Comparison of ENCODE assay signal across 17 mouse cellular contexts in the genomic region with DNA sequence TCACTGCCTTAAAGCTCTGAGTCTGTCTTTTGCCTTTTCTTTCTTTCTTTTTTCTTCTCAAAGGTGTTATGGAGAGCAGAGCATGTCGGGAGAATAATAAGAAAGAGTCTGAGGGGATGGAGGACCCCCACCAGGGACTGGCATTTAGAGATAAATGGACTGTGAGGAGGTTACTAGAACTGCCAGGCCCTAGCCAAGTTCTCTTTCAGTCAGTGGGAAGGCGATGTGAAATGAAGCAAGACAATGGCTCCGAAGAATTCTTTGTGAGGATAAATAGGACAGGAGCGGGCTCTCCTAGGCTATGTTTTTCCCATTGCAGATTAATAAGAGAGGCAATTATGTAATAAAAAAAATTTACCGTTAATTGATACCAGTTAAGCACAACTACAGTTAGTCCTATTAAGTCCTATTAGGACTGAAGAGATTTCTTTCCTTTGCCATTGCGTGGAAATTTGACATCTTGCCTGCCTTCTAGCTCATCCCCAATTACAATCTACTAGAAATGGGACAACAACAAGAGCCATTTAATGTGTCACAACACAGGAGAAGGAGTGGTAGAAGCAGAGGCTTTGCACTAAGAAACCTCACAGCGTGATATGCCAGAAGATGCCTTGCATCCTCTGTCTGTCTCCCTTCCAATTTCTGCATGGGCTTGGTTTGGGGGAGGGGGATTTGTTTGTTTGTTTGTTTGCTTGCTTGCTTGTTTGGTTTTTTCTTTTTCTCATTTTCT.
A peak's percentile ranks its signal among the peaks of the same experiment; 100 is the strongest.
DNase-seq lines count a peak whose midpoint lies in the region; ATAC-seq lines count a peak whose summit lies in the region.
"Had no signal": no experiment of that assay in that cellular context is flagged by ENCODE, and none has a peak within 500 bp of the region (broad histone marks: within the 10 kb centered on the region; RNA-seq: fewer than 3 reads in every experiment).

No protein-coding gene starts in this region.

- no peaks in the 10 kb centered on the region for H3K9me3 ChIP-seq in forebrain, embryonic 15.5 days
- H3K9me3 ChIP-seq in midbrain, embryonic 11.5 days (ENCODE audit: control insufficient read depth, low read length): no peaks in the 10 kb centered on the region
- H3K9me3 ChIP-seq in neural tube, embryonic 14.5 days (ENCODE audit: control insufficient read depth, low read length): no peaks in the 10 kb centered on the region
- H3K9me3 ChIP-seq: embryonic facial prominence, embryonic 13.5 days; heart, embryonic 13.5 days; liver, embryonic 13.5 days had no signal

- H3K9ac ChIP-seq in forebrain, embryonic 15.5 days (replicated peaks): no peak overlapping the region
- no peak overlapping the region for H3K9ac ChIP-seq in midbrain, embryonic 11.5 days (ENCODE audit: low read length)
- H3K9ac ChIP-seq in neural tube, embryonic 14.5 days (replicated peaks; ENCODE audit: low read depth, low read length): no peak overlapping the region
- H3K9ac ChIP-seq: embryonic facial prominence, embryonic 13.5 days; heart, embryonic 13.5 days; liver, embryonic 13.5 days had no signal

- peaks cover 36% of the 10 kb centered on the region for H3K4me1 ChIP-seq in forebrain, embryonic 15.5 days
- peaks cover 38% of the 10 kb centered on the region for H3K4me1 ChIP-seq in midbrain, embryonic 11.5 days (ENCODE audit: control insufficient read depth, insufficient read depth, low read length)
- peaks cover 2% of the 10 kb centered on the region; the same call in 1 of the 2 replicates for H3K4me1 ChIP-seq in neural tube, embryonic 14.5 days (ENCODE audit: control insufficient read depth, insufficient read depth, low read length)
- H3K4me1 ChIP-seq: liver, embryonic 13.5 days; megakaryocyte, embryonic 14.5 days had no signal

- 5% methylated on average over 7 of the region's 7 CpGs for WGBS in forebrain, embryonic 15.5 days
- WGBS in midbrain, embryonic 11.5 days: 34% methylated on average over 7 of the region's 7 CpGs
- WGBS in neural tube, embryonic 14.5 days: 22% methylated on average over 7 of the region's 7 CpGs

- H3K4me3 ChIP-seq in forebrain, embryonic 15.5 days: no peak overlapping the region
- no peak overlapping the region for H3K4me3 ChIP-seq in midbrain, embryonic 11.5 days (ENCODE audit: low read depth, low read length)
- H3K4me3 ChIP-seq in neural tube, embryonic 14.5 days (ENCODE audit: low read depth, low read length): no peak overlapping the region
- H3K4me3 ChIP-seq: embryonic facial prominence, embryonic 13.5 days; heart, embryonic 13.5 days; liver, embryonic 13.5 days; megakaryocyte, embryonic 14.5 days had no signal

- H3K27ac ChIP-seq in forebrain, embryonic 15.5 days (replicated peaks): peak overlapping the region; percentile 56
- H3K27ac ChIP-seq in midbrain, embryonic 11.5 days (ENCODE audit: low read depth, low read length): peak overlapping the region; percentile 65
- peak overlapping the region; percentile 45; the same call in 1 of the 2 replicates for H3K27ac ChIP-seq in neural tube, embryonic 14.5 days (ENCODE audit: low read depth, low read length)
- H3K27ac ChIP-seq: embryonic facial prominence, embryonic 13.5 days; heart, embryonic 13.5 days; liver, embryonic 13.5 days had no signal

- no peaks in the 10 kb centered on the region for H3K36me3 ChIP-seq in forebrain, embryonic 15.5 days
- no peaks in the 10 kb centered on the region for H3K36me3 ChIP-seq in midbrain, embryonic 11.5 days (ENCODE audit: control insufficient read depth, insufficient read depth, low read length)
- H3K36me3 ChIP-seq in neural tube, embryonic 14.5 days (ENCODE audit: control insufficient read depth, insufficient read depth, low read length): no peaks in the 10 kb centered on the region
- H3K36me3 ChIP-seq: embryonic facial prominence, embryonic 13.5 days; heart, embryonic 13.5 days; liver, embryonic 13.5 days had no signal

- ATAC-seq in forebrain, embryonic 15.5 days (replicated peaks): peak; percentile 26; the same call in 1 of the 2 replicates
- ATAC-seq in midbrain, embryonic 11.5 days (ENCODE audit: low FRiP score): no peak
- ATAC-seq in neural tube, embryonic 14.5 days (ENCODE audit: low read depth): peak; percentile 71
- ATAC-seq: Patski had no signal

- H3K27me3 ChIP-seq in forebrain, embryonic 15.5 days: no peaks in the 10 kb centered on the region
- H3K27me3 ChIP-seq in midbrain, embryonic 11.5 days (ENCODE audit: control insufficient read depth, insufficient read depth, low read length): no peaks in the 10 kb centered on the region
- H3K27me3 ChIP-seq in neural tube, embryonic 14.5 days (ENCODE audit: control insufficient read depth, insufficient read depth, low read length): no peaks in the 10 kb centered on the region
- H3K27me3 ChIP-seq: embryonic facial prominence, embryonic 13.5 days; heart, embryonic 13.5 days; liver, embryonic 13.5 days; megakaryocyte, embryonic 14.5 days; Patski had no signal

- DNase-seq in heart, adult 11 months: peak; percentile 22
- no peak for DNase-seq in heart, postnatal 25 days (ENCODE audit: low spot score)
- DNase-seq in midbrain, embryonic 11.5 days (ENCODE audit: low spot score, missing footprints): peak; percentile 88
- no peak for DNase-seq in gastrocnemius, postnatal 25 days
- no peak for DNase-seq in layer of hippocampus, adult 11-12 months (ENCODE audit: low spot score)
- DNase-seq in urinary bladder, adult 18-20 months (ENCODE audit: low spot score in 2 of 2): no peak
- DNase-seq: adrenal gland, postnatal 36 days; cerebellum, postnatal 25 days; kidney, adult 8-10 months; kidney, postnatal 4 days; liver, embryonic 13.5 days had no signal

- intact Hi-C loops in heart, postnatal 25 days (cut with DNase I): no loop called here

- no peak overlapping the region for H3K4me2 ChIP-seq in forebrain, embryonic 15.5 days (replicated peaks)
- H3K4me2 ChIP-seq in midbrain, embryonic 11.5 days: no peak overlapping the region
- H3K4me2 ChIP-seq in neural tube, embryonic 14.5 days (ENCODE audit: low read depth, low read length): no peak overlapping the region
- H3K4me2 ChIP-seq: embryonic facial prominence, embryonic 13.5 days; heart, embryonic 13.5 days; liver, embryonic 13.5 days had no signal

Comparison
In these comparisons a context has a peak if more than half of its experiments do, and no peak if none do; other contexts are left out.
1. DNase-seq: peak in heart, adult 11 months (single experiment) and midbrain, embryonic 11.5 days (single experiment); none in heart, postnatal 25 days (single experiment), gastrocnemius, postnatal 25 days (single experiment), layer of hippocampus, adult 11-12 months (single experiment) and urinary bladder, adult 18-20 months (0 of 2).
2. Peak in every context shown above with its lines, with median percentiles within 50 percentile points of each other: H3K27ac ChIP-seq.